Mouse (Mus musculus) midbrain, embryonic 14.5 days (tissue): Measurements from ENCODE around the gene Csmd2. TPM values are rescaled to one million over a fixed set of nuclear protein-coding genes. Genes with fewer than 3 reads are reported as not detected.
"Not testable (repeated sequence)": the region's sequence is repeated elsewhere in the genome, so short reads cannot be mapped to it uniquely, and the experiment has no call there.

ENCODE experiments used
- ATAC-seq: fragments of 200-750 bp; cut with Nextera tagmentation; 2 replicates; pipeline ENCODE4 v1.8.0; 2017; ENCODE audit warnings: moderate number of reproducible peaks, moderate library complexity; ENCODE audit not compliant: low FRiP score, low TSS enrichment
- DNase-seq: peaks from one replicate; pipeline ENCODE4 v3.0.0-alpha.2; 2015
- H3K27ac ChIP-seq: fragments of 300-500 bp; sonication (generic); replicated peaks from 2 replicates; pipeline ENCODE4 v1.5.1; 2014; ENCODE audit warnings: mild to moderate bottlenecking, low read depth, low read length, moderate library complexity
- H3K27me3 ChIP-seq: fragments of 300-500 bp; sonication (generic); 2 replicates; pipeline ENCODE4 v1.6.1; 2014; ENCODE audit warnings: low read length, control low read depth, mixed read lengths; ENCODE audit not compliant: control insufficient read depth, insufficient read depth
- H3K36me3 ChIP-seq: fragments of 300-500 bp; sonication (generic); 2 replicates; pipeline ENCODE4 v1.6.1; 2014; ENCODE audit warnings: low read length, control low read depth; ENCODE audit not compliant: control insufficient read depth, insufficient read depth
- H3K4me1 ChIP-seq: fragments of 300-500 bp; sonication (generic); 2 replicates; pipeline ENCODE4 v1.6.1; 2014; ENCODE audit warnings: mild to moderate bottlenecking, antibody characterized with exemption, low read length, control low read depth; ENCODE audit not compliant: control insufficient read depth, insufficient read depth
- H3K4me2 ChIP-seq: fragments of 300-500 bp; sonication (generic); 2 replicates; pipeline ENCODE4 v1.6.1; 2014; ENCODE audit warnings: mild to moderate bottlenecking, low read length, moderate library complexity
- H3K4me3 ChIP-seq: fragments of 300-500 bp; sonication (generic); replicated peaks from 2 replicates; pipeline ENCODE4 v1.5.1; 2014; ENCODE audit warnings: low read depth, low read length
- H3K9ac ChIP-seq: fragments of 300-500 bp; sonication (generic); replicated peaks from 2 replicates; pipeline ENCODE4 v1.6.1; 2014; ENCODE audit warnings: mild to moderate bottlenecking, low read length, moderate library complexity
- H3K9me3 ChIP-seq: fragments of 300-500 bp; sonication (generic); 2 replicates; pipeline ENCODE4 v1.6.1; 2016; ENCODE audit warnings: low read length, control low read depth, mixed read lengths; ENCODE audit not compliant: control insufficient read depth
- WGBS: fragments of 180-500 bp; shearing (Covaris S2); extraction: QIAGEN DNeasy Blood & Tissue Kit; methylation state at CpG from one replicate; pipeline ENCODE4 v1.1.7; 2014; 5-methylcytosine and 5-hydroxymethylcytosine counted together
- polyA plus RNA-seq: library from polyadenylated mRNA; unstranded; fragments of >200 nt; fragmentation: Nextera tagmentation; extraction: Ambion mirVana; gene quantifications from 2 replicates; pipeline ENCODE4 v1.2.1, GENCODE M21; 2014

The Csmd2 gene
- polyA plus RNA-seq, 1 experiment from 2014 or later = 9.8 TPM

DNA sequence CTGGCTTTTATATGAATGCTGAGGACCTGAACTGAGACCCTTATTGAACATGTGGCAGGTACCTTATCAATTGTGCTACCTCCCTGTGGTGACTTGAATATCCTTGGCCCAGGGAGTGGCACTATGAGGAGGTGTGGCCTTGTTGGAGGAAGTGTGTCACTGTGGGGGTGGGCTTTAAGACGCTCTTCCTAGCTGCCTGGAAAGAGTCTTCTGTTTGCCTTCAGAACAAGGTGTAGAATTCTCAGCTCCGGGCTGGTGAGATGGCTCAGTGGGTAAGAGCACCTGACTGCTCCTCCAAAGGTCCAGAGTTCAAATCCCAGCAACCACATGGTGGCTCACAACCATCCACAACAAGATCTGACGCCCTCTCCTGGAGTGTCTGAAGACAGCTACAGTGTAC is 624.1 kb downstream of the Csmd2 start:
- not testable (repeated sequence) for H3K4me1 ChIP-seq, H3K4me3 ChIP-seq, ATAC-seq, H3K9ac ChIP-seq, DNase-seq, H3K4me2 ChIP-seq, H3K27ac ChIP-seq, H3K36me3 ChIP-seq, H3K9me3 ChIP-seq, H3K27me3 ChIP-seq
- WGBS = 80% methylated on average over 3 of the region's 3 CpGs

DNA sequence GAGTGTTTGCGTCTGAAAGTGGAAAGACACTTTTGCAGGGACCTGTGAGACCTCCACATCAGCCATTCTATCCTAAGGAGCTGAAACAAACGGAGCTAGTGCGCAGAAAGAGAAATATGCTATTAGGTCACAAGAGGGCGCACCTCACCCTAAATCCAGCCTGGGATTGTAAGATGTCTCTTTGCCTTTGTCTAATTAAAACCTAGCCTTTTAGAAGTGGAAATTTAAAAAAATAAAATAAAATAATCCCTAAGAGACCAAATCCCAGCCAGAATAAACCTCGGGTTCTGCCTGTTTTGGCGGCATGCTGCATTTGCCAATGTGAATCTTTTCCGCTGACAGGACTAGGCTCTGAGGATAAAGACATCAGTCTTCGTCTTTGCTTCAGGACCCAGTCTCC is 625.7 kb downstream of the Csmd2 start:
- Histone ChIP-seq H3K9ac (no peak overlapping the region), H3K4me3 (no peak overlapping the region), H3K27ac (no peak overlapping the region), H3K4me1 (peaks cover 6% of the 10 kb centered on the region), H3K4me2 (no peak overlapping the region), H3K27me3 (no peaks in the 10 kb centered on the region), H3K9me3 (no peaks in the 10 kb centered on the region), H3K36me3 (no peaks in the 10 kb centered on the region)
- DNase-seq = peak; percentile 92
- WGBS = 20% methylated on average over 8 of the region's 8 CpGs
- no peak for ATAC-seq

DNA sequence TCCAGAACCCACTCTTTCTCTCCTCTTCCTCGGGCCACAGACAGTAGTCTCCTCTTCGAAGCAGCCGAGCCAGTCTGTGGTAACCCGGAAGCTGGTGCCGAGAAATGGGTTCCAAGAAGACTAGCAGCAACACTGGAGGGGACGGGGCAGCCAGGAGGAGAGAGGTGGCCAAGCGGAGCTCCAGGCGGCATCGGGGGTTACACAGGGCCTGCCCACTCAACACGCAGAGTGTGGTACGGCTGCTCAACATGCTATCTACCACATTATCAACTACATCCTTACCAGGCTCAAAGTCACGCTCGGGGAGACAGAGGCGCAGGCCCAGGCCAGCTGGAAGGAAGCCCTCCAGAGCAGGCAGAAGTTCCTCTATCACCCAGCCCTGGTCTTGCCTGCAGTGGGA is 628.1 kb downstream of the Csmd2 start:
- ATAC-seq = no peak
- Histone ChIP-seq H3K9me3 (no peaks in the 10 kb centered on the region), H3K4me3 (no peak overlapping the region), H3K27me3 (no peaks in the 10 kb centered on the region), H3K4me2 (no peak overlapping the region), H3K9ac (no peak overlapping the region), H3K27ac (no peak overlapping the region), H3K36me3 (no peaks in the 10 kb centered on the region), H3K4me1 (no peaks in the 10 kb centered on the region)
- 91% methylated on average over 14 of the region's 14 CpGs for WGBS
- DNase-seq = no peak

Other genes starting within 250 kb of the Csmd2 start
- gene CK137956, start 16.9 kb upstream of the Csmd2 start, polyA plus RNA-seq = 1.00 and 1.1 TPM in 2 replicates